Mouse (Mus musculus) fibroblast of lung, adult 2 months (primary cell): ENCODE measurements around the gene Pitpnb.

Experiments
- DNase-seq: peaks from one replicate; pipeline ENCODE4 v3.0.0-alpha.2; 2011; ENCODE audit warnings: low read depth

Gene Pitpnb

GRCm38 (mm10) chr5:111330417-111331098 lies at the start of gene Pitpnb:
Gene Pitpnb, plus strand, starts transcription at chr5:111330763.
- DNase-seq: peak; percentile 91

GRCm38 (mm10) chr5:111284420-111285175 lies 46.0 kb upstream of the Pitpnb start:
- no peak for DNase-seq

GRCm38 (mm10) chr5:111287571-111287970 lies 43.0 kb upstream of the Pitpnb start:
- DNase-seq: no peak

GRCm38 (mm10) chr5:111288486-111288885 lies 42.1 kb upstream of the Pitpnb start:
- DNase-seq: no peak

- DNase-seq: no peak
Measured at GRCm38 (mm10) chr5:111290071-111290470, 40.5 kb upstream of the Pitpnb start.

- DNase-seq: no peak
Measured at GRCm38 (mm10) chr5:111291639-111292038, 38.9 kb upstream of the Pitpnb start.

- DNase-seq: no peak
Measured at GRCm38 (mm10) chr5:111297801-111298200, 32.8 kb upstream of the Pitpnb start.

GRCm38 (mm10) chr5:111298706-111299105 lies 31.9 kb upstream of the Pitpnb start:
- no peak for DNase-seq

GRCm38 (mm10) chr5:111300776-111301175 lies 29.8 kb upstream of the Pitpnb start:
- no peak for DNase-seq

- no peak for DNase-seq
Measured at GRCm38 (mm10) chr5:111301736-111302135, 28.8 kb upstream of the Pitpnb start.

- DNase-seq: no peak
Measured at GRCm38 (mm10) chr5:111304730-111305129, 25.8 kb upstream of the Pitpnb start.

- DNase-seq: no peak
Measured at GRCm38 (mm10) chr5:111310185-111310584, 20.4 kb upstream of the Pitpnb start.

GRCm38 (mm10) chr5:111313833-111314232 lies 16.7 kb upstream of the Pitpnb start:
- DNase-seq: no peak

GRCm38 (mm10) chr5:111315061-111315460 lies 15.5 kb upstream of the Pitpnb start:
- no peak for DNase-seq

- no peak for DNase-seq
Measured at GRCm38 (mm10) chr5:111317526-111317925, 13.0 kb upstream of the Pitpnb start.

- peak; percentile 27 for DNase-seq
Measured at GRCm38 (mm10) chr5:111318946-111319345, 11.6 kb upstream of the Pitpnb start.

GRCm38 (mm10) chr5:111325813-111326212 lies 4.8 kb upstream of the Pitpnb start:
- no peak for DNase-seq

- DNase-seq: no peak
Measured at GRCm38 (mm10) chr5:111327420-111327819, 3.1 kb upstream of the Pitpnb start.

- no peak for DNase-seq
Measured at GRCm38 (mm10) chr5:111329782-111330416, 664 bp upstream of the Pitpnb start.

- no peak for DNase-seq
Measured at GRCm38 (mm10) chr5:111331099-111331435, 504 bp downstream of the Pitpnb start.

- no peak for DNase-seq
Measured at GRCm38 (mm10) chr5:111335939-111336691, 5.6 kb downstream of the Pitpnb start.

GRCm38 (mm10) chr5:111341609-111342008 lies 11.0 kb downstream of the Pitpnb start:
- DNase-seq: peak; percentile 30
